Mouse (Mus musculus) spleen, adult 2 months (tissue): ENCODE data around the gene Angptl8.

Experiments used
- CTCF ChIP-seq: fragments of 200-500 bp; IDR thresholded peaks from 2 replicates; pipeline ENCODE4 v1.5.1; 2011; ENCODE audit warnings: mild to moderate bottlenecking, inconsistent platforms; ENCODE audit not compliant: insufficient read depth, insufficient read length, insufficient replicate concordance; ENCODE audit errors: extremely low read depth
- POLR2A ChIP-seq: fragments of 200-500 bp; IDR thresholded peaks from 2 replicates; pipeline ENCODE4 v1.6.1; 2011; ENCODE audit warnings: low read depth, low read length, inconsistent platforms

DNA sequence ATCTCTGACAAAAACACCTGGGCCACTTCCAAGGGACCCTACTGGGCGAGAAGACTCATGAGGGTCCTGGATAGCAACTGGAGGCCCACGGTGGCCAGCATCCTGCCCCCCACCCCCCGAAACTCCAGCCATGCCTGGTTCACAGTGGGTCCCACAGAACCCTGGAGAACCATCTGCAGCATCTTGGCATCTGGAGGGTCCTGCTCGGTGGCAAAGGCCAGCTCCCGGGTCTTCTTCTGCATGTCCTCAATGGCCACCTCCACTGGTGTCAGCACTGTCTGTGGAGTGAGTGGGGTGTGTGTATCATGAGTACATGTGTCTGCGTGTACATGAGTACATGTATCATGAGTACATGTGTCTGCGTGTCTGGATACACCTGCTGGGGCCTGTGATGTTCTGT is 33.7 kb upstream of the Angptl8 start:
- TF ChIP-seq CTCF (no peak), POLR2A (no peak)
